Mouse (Mus musculus) liver, adult 2 months (tissue): Measurements from ENCODE around the gene Ptprm.

Experiments used
- CTCF ChIP-seq: fragments of 200-500 bp; IDR thresholded peaks from 2 replicates; pipeline ENCODE4 v1.5.1; 2011; ENCODE audit warnings: low read depth, low read length, control low read depth
- POLR2A ChIP-seq: fragments of 200-500 bp; IDR thresholded peaks from 2 replicates; pipeline ENCODE4 v1.6.1; 2011; ENCODE audit warnings: low read length, control low read depth; ENCODE audit not compliant: insufficient read depth; ENCODE audit errors: extremely low read depth

DNA sequence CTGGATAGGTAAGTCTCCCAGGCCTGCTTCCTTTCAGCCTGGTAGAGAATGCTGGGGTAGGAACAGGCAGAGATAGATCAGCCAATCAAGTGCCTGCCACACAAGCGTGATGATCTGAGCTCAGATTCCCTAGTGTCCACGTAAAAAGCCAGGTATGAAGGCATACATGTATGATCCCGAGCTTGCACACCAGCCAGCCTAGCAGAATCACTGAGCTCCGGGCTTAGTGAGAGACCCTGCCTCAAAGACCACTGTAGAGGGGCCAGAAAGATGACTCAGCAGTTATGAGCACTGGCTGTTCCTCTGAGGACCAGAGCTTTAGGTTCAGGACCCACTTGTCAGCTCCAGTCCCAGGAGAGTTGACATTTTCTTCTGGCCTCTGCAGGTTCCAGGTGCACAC lies 52.9 kb downstream of the Ptprm start:
- TF ChIP-seq CTCF (no peak), POLR2A (no peak)
